Mouse (Mus musculus) myocyte (in vitro differentiated cells): Measurements from ENCODE around the gene E130208F15Rik.

Experiments used
- MAX ChIP-seq: IDR thresholded peaks from one replicate; pipeline ENCODE4 v1.6.1; 2011; ENCODE audit warnings: low read depth, mild to moderate bottlenecking, control low read depth
- MYOD1 ChIP-seq, 3 experiments: IDR thresholded peaks; one replicate each; pipeline ENCODE4 v1.6.1; 2011; ENCODE audit warnings: control low read depth in 2 of 3, low read depth in 2 of 3, mild to moderate bottlenecking in 2 of 3, moderate library complexity in 1 of 3; ENCODE audit not compliant: insufficient read length in 2 of 3, control insufficient read depth in 1 of 3
- MYOG ChIP-seq, 3 experiments: IDR thresholded peaks; one replicate each; pipeline ENCODE4 v1.6.1; 2011; ENCODE audit warnings: control low read depth in 2 of 3, low read depth in 2 of 3, mild to moderate bottlenecking in 2 of 3; ENCODE audit not compliant: insufficient read length in 2 of 3, control insufficient read depth in 1 of 3, insufficient read depth in 1 of 3
- POLR2A ChIP-seq: IDR thresholded peaks from one replicate; pipeline ENCODE4 v1.6.1; 2011; ENCODE audit warnings: low read depth, mild to moderate bottlenecking, control low read depth, moderate library complexity; ENCODE audit not compliant: insufficient read length
- TCF3 ChIP-seq: IDR thresholded peaks from one replicate; pipeline ENCODE4 v1.6.1; 2011; ENCODE audit warnings: low read depth, control low read depth; ENCODE audit not compliant: insufficient read length
- USF1 ChIP-seq: IDR thresholded peaks from one replicate; pipeline ENCODE4 v1.6.1; 2011; ENCODE audit warnings: low read depth, mild to moderate bottlenecking, control low read depth, moderate library complexity

GRCm38 (mm10) chr7:30279951-30280669 lies 41.4 kb upstream of the E130208F15Rik start, which contains the start of the genes Thap8 and Wdr62:
- TF ChIP-seq POLR2A, result peak; percentile 51
- TF ChIP-seq MAX, result no peak
- peak in 1 of 3 experiments; percentile 1 for TF ChIP-seq MYOG (IDR thresholded peaks at IDR 0.05; ENCODE audit: control insufficient read depth in 1 of 3, insufficient read depth in 1 of 3, insufficient read length in 2 of 3, low read depth in 2 of 3)
- no peak for TF ChIP-seq TCF3
- TF ChIP-seq USF1, result no peak
- TF ChIP-seq MYOD1 (IDR thresholded peaks at IDR 0.05; ENCODE audit: control insufficient read depth in 1 of 3, insufficient read length in 2 of 3, low read depth in 2 of 3), result no peak
